Mouse (Mus musculus) granulocyte monocyte progenitor cell, adult 5-6 weeks (primary cell): ENCODE data around the gene Abi3. TPM values are rescaled to one million over a fixed set of nuclear protein-coding genes. Genes with fewer than 3 reads are reported as not detected.
"Not testable (repeated sequence)": the region's sequence is repeated elsewhere in the genome, so short reads cannot be mapped to it uniquely, and the experiment has no call there.

Experiments used
- ATAC-seq: replicated peaks from 2 replicates; pipeline ENCODE4 v1.8.0; 2016; ENCODE audit warnings: mild to moderate bottlenecking, moderate TSS enrichment, inconsistent platforms; ENCODE audit not compliant: poor library complexity, severe bottlenecking
- total RNA-seq, 2 experiments: library from RNA; stranded (forward) in 1 of 2; stranded (reverse) in 1 of 2; fragments of 200-712, 200-1000 nt in 1 of 2; fragments of >200 nt in 1 of 2; fragmentation: Nextera tagmentation in 1 of 2; gene quantifications; 2 replicates each; pipeline ENCODE4 v1.2.3; 2014 to 2017

Abi3 gene
- total RNA-seq (2014; fragmentation: Nextera tagmentation) (5.1 and 7.0 TPM in 2 replicates), total RNA-seq (2017) (1.9 and 2.4 TPM in 2 replicates)

DNA sequence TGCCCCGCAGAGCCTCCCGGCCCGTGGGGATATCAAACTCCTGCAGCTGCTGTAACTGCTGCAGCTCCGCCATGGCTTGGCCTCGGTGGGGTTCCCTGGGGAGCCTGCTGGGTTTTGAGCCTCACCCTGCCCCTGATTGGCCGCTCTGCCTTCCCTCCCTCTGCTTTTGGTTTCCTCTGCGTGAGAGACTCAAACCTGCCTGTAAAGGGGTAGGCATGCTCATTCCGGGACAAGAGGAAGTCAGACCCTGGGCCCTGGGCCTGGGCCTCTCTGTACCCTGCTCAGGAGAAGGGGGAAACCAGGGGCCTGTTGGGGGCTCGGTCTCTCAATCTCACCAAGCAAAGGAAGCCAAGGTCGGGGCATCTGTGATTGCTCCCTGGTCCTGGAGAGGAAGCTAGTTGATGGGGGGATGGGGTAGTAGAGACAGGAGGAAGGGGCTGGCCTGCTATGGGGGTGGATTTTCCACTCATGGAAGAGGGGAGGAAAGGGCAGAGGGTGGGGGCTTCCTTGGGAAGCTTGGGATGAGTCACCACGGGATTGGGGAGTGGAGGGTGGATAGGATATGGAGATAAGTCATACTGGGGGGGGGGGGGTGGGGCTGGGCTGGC, at the start of gene Abi3:
Gene Abi3 (minus strand): TSS at position 403 of the 608 bp plus-strand sequence.
- ATAC-seq: peak; percentile 68

DNA sequence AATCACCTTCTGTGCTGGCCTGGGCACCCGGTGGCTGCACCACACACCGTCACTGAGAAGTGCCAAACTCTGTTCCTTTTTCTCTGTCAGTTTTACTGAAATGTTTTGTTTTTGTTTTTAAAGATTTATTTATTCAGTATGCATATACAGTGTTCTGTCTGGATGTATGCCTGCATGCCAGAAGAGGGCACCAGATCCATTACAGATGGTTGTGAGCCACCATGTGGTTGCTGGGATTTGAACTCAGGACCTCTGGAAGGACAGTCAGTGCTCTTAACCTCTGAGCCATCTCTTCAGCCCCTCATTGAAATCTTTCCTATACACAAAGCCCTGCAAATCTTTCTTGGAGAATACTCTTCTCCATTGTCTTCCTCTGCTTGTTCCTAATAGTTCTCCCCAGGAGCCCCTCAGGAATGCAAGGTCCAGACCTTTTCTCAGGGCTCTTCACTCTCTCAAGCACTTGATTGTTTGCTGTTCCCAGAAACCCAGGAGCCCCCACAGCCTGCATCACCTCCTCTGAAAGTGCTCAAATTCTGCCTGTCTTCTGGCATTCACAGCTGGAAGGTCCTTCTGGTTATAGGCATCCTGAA, 48.3 kb upstream of the Abi3 start:
- ATAC-seq: no peak

DNA sequence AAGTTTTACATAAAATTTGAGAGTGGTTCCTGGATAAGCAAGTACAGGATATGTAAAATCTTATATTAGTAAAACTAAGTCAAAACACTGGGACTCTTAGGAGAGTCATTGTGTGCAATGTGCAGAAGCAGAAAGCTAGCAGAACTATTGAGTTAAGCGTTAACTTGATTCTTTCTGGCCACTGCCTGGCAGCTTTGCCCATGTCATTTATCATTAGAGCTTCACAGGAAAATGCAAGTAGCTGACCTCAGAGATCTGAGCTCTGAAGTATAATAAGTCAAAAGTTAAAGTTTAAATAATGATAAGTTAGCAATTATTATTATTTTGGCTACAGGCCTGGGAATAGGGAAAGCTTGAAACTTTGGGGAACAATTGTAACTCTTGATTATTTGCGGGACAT, 37.6 kb upstream of the Abi3 start:
- ATAC-seq: not testable (repeated sequence)

DNA sequence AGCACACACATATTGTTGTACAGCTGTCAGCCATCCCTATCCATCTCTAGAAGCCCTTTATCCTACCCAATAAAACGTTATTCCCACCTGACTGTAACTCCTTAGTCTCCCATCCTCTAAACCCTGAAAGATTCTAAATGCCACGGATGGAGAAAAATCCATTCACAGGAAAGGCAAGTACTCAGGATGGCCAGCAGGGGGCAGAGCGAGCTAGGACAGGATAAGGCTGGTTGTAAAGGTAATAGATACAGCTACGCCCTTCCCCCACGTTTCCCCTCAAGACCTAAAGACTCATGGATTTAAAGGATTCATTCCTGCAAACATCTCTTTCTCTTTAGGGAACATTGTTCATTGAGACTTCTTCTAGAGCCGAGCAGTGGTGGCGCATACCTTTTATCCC, 34.0 kb upstream of the Abi3 start:
- ATAC-seq: peak; percentile 56; the same call in 1 of the 2 replicates

DNA sequence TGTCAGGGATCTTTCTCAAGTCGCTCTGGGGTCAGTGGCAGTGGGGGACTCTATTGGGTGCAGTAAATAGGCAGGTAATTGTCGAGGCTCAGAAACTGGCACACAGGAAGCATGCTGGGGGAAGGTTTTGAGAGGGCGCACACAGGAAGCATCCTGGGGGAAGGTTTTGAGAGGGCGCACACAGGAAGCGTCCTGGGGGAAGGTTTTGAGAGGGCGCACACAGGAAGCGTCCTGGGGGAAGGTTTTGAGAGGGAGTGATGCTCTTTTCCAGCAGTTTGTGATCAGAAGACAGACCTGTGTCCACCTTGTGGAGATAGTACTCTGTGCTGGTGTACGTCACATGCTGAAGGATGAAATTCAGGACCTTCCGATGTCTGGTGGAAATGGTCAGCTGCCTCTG, 33.5 kb upstream of the Abi3 start:
- peak; percentile 73 for ATAC-seq

DNA sequence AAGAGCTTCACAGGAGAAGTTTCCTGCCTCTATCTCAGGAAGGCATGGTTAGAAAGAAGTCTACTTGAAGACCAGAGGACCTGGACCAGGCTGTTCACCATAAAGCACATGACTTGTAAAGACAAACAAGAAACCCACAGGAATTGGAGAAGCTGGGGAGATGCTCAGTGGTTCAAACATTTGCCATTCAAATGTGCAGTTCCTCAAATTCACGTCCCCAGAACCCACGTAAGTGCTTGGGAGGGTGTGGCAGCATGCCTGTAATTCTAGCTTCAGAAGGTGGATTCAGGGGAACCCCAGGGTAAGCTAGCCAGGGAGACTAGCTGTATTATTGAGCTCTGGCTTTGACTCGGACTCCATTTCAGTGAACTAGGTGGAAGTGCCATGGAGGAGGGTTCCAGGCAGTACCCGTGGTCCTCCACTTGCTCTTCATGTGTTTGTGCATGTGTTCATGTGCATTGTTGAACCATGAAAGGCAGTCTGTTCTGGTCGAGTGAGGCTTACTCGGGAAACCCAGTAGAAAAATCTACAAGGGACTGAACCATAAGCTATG, 27.7 kb upstream of the Abi3 start:
- peak; percentile 71 for ATAC-seq

DNA sequence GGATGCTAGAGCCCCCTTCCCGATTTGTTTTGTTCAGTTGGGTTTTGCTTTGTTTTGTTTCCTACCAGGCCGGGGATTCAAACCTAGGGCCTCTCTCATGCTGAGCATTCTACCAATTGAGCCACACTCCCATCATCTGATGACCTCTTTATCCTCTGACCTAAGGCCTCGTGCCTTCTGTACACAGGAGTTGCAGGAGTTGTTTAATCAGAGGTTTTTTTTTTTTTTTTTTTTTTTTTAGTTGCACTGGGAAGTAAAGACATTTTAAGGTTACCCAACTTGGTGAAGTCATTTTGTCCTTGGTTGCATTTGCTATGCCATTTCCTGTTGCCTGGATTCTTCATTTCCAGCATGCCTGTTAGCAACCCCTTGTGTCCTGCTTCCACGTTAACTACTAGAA, 27.2 kb upstream of the Abi3 start:
- peak; percentile 53 for ATAC-seq

DNA sequence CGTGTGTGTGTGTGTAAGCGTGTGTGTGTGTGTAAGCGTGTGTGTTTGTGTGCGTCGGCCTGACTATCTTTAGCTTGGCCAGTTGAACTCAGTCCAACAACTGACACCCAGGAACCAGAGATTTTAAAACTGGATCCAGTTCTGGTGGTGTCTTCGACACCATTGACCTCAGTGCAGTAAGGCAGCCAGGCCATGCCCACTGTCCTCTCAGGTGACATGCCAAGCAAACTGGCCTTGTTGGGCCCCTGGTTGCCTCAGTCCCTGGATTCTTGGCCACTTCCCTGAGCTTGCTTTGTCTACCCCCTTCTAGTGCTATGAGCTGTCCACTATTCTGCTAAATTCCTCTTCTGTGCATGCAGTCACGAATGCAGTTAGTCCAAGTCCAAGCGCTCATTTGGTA, 19.1 kb upstream of the Abi3 start:
- ATAC-seq: no peak

DNA sequence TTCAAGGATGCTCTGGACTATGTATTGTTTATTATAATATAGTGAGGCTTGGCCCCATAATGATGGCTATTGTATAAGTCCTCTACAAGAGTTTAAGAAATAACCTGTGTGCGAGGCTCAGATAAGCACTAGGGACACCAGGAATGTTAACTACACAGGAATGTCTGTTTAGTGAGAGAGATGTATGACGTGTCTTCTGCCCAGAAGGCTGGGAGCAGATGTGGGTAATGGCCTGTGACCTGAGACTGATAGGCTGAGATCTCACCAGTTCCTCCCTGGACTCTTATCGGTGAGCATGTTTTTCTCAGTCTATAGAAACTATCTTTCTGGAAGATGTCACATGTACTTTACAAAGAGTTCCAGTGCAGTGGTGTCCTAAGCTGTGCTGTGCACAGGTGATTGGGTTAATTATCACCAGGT, 17.8 kb upstream of the Abi3 start:
- no peak for ATAC-seq

DNA sequence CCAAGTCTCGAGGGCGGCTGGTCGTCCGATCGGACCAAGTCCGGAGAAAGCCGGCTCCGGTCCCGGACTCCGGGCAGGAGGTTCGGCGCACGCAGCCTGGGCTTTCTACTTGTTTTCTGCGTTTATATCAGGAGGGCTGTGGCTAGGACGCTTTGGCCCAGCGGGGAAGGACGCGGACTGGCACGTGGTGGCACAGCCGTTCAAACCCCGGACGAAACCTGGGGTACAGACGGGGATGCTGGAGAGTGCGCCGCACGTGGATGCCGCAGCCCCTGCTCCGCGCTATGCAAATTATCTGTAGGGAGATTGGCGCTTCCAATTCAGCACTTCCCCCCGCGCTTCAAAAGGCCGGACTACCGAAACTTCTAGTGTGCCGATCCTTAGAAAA, 17.2 kb upstream of the Abi3 start:
- peak; percentile 57 for ATAC-seq

DNA sequence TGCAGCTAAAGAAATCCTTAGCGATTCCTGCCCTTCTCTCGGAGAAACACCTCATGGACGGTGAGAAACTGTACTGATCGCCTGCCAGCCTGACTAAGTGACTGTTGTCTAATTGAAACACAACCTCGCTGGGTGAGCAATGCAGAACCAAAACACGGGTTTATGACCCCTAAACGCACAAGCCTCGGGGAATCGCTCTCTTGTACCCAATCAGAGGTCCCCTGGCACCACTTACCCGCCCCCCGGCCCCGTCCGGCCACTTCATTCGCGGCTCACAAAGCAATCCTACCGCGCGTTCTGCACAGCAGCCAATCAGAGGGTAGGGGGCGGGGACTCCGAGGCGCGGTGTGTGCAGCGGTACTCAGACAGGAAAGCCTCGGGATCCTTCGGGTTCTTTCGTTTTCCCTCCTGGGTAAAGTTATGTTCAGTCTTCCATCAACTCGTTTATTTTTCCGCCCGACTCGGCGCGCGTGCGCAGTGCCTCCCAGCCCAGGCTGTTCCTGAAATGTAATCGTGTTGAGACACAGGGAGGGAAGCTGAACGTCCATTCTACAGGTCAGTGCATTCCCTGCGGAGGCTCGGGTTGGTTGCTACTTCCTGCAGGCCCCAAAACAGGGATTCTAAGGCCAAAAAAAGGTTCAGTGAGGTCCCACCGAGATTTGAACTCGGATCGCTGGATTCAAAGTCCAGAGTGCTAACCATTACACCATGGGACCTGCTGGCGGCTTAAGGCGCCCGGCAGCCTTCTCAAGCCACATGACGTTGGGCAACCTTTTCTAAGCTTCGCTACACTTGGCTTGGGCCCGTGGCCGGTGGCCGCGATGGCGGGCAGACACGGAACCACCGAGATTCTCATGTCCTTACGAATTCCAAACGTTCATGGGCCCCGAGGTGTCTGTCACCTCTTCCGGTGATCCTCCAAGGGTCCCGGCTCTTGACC, 16.5 kb upstream of the Abi3 start:
- ATAC-seq: peak; percentile 95

DNA sequence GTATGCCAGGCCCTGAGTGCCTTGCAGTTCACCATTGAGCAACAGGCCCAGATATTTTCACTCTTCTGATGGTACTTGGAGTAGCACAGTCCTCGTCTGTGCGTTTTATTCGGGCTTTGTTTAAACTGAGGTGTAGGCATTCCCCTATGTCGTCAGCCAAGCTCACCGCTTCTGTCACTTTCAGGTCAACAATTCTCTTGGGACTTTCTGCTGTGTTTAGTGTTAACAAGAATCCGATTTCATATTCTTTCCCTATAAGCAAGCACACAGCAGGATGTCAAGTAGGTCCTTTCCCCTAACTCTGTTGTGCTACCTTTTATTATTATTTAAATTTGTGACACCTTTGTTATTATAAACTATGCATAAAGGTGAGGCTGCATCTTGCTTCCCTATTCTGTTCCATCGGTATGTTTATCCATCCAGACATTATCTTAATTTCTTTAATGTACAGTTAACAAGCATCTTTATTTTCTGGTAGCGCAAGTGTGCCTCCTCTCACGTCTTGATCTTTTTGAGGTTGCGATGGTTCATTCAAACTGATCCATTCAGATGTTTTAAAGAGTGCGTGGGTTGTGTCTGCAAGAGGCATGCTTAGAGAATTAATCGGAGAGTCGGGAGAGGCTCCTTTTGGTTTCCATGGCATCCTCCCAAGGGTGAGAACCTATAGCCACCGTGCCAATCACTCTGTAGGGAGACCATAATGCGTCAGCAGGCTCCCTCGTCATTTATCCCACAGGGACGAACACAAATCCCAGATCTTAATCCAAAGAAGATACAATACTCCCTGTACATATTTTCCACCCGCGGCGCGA, 15.6 kb upstream of the Abi3 start:
- no peak for ATAC-seq

DNA sequence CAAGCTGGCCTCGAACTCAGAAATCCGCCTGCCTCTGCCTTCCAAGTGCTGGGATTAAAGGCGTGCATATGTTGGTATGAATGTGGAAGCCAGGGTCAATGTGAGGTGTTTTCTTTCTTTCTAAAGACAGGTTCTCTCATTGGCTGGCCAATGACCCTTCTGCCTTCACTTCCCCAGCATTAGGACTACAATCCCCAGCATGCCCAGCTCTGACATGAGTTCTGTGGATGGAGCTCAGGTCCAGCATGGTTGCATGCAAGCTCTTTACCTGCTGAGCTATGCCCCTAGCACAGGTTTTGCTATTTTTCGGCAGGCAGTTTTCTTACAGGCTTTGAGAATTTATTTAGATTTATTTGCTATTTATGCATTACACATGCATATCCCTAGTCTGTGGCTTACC, 15.0 kb upstream of the Abi3 start:
- no peak for ATAC-seq

DNA sequence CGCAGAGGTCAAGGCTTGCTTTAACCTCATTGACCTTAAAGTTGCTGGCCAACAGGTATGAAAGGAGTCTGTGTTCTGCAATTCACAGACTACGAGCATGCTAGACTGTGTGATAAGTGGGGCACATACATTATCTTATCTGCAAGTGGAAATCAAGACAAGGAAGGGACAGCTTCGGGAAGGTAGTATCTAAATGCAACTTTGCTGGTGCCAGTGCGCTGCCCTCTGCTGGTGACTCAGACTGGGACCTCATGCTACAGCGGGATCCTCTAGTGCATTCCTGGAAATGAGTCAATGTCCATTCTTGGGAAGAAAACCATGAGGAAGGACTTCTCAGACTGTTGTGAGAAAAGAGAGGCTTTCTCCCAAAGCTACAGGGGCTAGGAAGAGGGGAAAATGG, 11.4 kb upstream of the Abi3 start:
- ATAC-seq: 0 out of 2 replicates have a peak, but pooled peaks have one; percentile 23

DNA sequence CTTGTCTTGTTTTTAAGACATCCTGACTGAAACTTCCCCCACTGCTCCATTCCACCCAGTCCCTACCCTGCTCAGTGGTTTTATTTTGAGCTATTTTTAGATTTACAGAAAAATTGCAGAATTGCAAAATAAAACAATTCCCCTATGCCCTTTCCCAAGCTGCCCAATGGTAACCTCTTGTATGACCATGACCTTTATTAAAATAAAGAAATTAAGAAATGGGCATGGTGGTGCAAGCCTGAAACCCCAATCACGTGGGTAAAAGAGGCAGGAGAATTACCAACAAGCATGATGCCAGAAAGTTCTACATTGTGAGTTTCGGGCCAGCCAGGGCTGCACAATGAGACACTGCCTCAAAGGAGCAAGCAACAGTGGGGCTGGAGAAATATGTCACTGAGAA, 8.6 kb upstream of the Abi3 start:
- peak; percentile 81 for ATAC-seq

DNA sequence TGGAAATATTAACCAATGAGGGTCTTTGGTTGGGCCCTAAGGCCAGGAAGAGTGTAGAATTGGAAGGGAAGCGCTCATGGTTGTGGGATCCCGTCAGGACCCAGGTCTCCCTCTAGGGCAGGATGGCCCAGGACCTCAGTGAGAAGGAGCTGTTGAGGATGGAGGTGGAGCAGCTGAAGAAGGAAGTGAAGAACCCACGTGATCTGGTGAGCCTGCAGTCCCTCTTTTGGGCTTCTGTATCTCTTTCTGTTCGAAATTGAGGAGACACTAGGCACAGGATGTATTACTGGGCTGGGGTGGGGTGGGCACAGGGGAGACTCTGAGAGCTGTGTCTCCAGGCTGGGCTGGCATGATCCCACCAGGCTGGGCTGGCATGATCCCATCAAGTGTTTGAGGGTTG, 2.7 kb upstream of the Abi3 start:
- ATAC-seq: 0 out of 2 replicates have a peak, but pooled peaks have one; percentile 2

DNA sequence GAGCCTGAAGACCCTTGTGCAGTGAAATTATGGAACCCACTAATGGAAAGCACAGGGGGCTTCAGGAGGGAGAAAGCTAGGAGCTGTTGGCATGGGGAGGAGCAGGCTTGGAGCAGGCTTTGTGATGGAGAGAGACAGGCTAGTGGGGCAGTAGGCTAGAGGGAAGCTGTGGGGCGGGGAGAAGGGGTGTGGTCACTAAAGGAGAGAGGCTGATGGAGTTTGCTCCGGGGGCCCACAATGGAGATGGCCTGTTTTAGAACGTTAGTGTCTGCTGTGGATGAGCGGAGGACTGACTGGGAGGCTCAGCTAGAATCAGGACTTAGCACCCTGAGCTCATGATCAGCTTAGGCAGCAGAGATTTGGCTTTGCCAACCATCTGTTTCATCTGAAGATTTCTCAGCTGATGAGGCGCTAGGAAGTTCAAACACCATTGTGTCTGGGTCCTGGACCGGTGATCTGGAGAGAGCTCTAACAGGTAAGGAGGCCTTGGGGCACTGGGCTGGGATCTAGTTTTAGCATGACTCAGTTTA, 1.2 kb upstream of the Abi3 start:
- ATAC-seq: no peak

DNA sequence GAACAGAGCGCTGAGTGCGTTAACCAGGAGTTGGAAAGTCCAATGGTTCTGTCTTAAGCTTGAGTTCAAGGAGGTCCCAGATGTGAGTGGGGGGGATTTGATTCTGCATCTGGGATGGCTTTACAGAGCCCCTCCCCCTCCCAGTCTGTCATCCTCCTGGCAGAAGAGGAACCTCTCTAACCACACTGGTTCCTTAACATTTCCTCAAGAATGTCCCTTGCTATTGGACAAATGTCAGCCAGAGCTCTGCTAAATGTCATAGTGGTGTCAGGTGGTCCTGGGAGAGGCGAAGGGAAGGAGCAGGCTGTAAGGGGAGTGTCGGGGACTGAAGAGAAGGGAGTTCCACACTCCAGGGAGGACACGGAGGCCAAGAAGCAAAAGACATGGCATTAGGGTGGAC, 677 bp upstream of the Abi3 start:
- peak; percentile 76 for ATAC-seq

DNA sequence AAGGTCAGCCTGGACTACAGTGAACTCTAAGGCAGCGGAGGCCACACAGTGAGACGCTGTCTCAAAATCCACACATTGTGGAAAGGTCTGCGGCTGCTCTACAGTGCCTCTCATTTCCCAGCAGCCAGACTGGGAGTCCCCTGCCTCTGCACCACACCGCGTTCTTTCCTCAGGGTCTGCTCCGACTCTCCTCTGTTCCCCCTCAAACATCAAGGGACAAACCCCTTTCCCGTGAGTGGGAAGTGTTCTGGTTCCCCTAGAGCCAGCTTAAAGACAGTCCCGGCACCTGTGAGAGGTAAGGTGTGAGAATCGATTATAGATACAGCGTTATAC, 812 bp downstream of the Abi3 start:
- no peak for ATAC-seq
